Mouse (Mus musculus) lung, embryonic 15.5 days (tissue): Measurements from ENCODE around the gene Cdc37. TPM values are rescaled to one million over a fixed set of nuclear protein-coding genes. Genes with fewer than 3 reads are reported as not detected.

Experiments used
- ATAC-seq: fragments of 200-750 bp; cut with Nextera tagmentation; 2 replicates; pipeline ENCODE4 v1.8.0; 2017; ENCODE audit warnings: moderate number of reproducible peaks, borderline replicate concordance; ENCODE audit not compliant: low FRiP score, low TSS enrichment; ENCODE audit errors: extremely low read depth
- H3K27ac ChIP-seq: fragments of 300-500 bp; sonication (generic); 2 replicates; pipeline ENCODE4 v1.5.1; 2015; ENCODE audit warnings: moderate library complexity, mild to moderate bottlenecking, inconsistent platforms
- H3K27me3 ChIP-seq: fragments of 300-500 bp; sonication (generic); 2 replicates; pipeline ENCODE4 v1.6.1; 2015; ENCODE audit warnings: inconsistent platforms
- H3K36me3 ChIP-seq: fragments of 300-500 bp; sonication (generic); 2 replicates; pipeline ENCODE4 v1.6.1; 2015; ENCODE audit warnings: inconsistent platforms
- H3K4me1 ChIP-seq: fragments of 300-500 bp; sonication (generic); 2 replicates; pipeline ENCODE4 v1.6.1; 2015; ENCODE audit warnings: inconsistent platforms
- H3K4me2 ChIP-seq: fragments of 300-500 bp; sonication (generic); 2 replicates; pipeline ENCODE4 v1.6.1; 2015; ENCODE audit warnings: inconsistent platforms, mild to moderate bottlenecking, moderate library complexity
- H3K4me3 ChIP-seq: fragments of 300-500 bp; sonication (generic); 2 replicates; pipeline ENCODE4 v1.5.1; 2015; ENCODE audit warnings: mild to moderate bottlenecking, inconsistent platforms
- H3K9ac ChIP-seq: fragments of 300-500 bp; sonication (generic); 2 replicates; pipeline ENCODE4 v1.6.1; 2015; ENCODE audit warnings: inconsistent platforms
- H3K9me3 ChIP-seq: fragments of 300-500 bp; sonication (generic); 2 replicates; pipeline ENCODE4 v1.6.1; 2016; ENCODE audit warnings: inconsistent platforms
- WGBS: fragments of 180-500 bp; shearing (Covaris S2); methylation state at CpG from one replicate; pipeline ENCODE4 v1.1.7; 2015; 5-methylcytosine and 5-hydroxymethylcytosine counted together
- polyA plus RNA-seq: library from polyadenylated mRNA; unstranded; fragments of >200 nt; fragmentation: Nextera tagmentation; extraction: Ambion mirVana; gene quantifications from 2 replicates; pipeline ENCODE4 v1.2.1, GENCODE M21; 2015

Gene Cdc37
- polyA plus RNA-seq, 1 experiment from 2014 or later, result 319 TPM

- WGBS, result 81% methylated on average over 12 of the region's 12 CpGs
- H3K4me3 ChIP-seq, result no peak overlapping the region
- no peak for ATAC-seq
- no peak overlapping the region for H3K9ac ChIP-seq
- no peaks in the 10 kb centered on the region for H3K27me3 ChIP-seq
- H3K9me3 ChIP-seq, result no peaks in the 10 kb centered on the region
- peaks cover 14% of the 10 kb centered on the region for H3K4me1 ChIP-seq
- H3K27ac ChIP-seq, result no peak overlapping the region
- no peak overlapping the region for H3K4me2 ChIP-seq
- peaks cover 7% of the 10 kb centered on the region; the same call in 1 of the 2 replicates for H3K36me3 ChIP-seq
Observed at GRCm38 (mm10) chr9:21132102-21132775, 17.5 kb downstream of the Cdc37 start.

DNA sequence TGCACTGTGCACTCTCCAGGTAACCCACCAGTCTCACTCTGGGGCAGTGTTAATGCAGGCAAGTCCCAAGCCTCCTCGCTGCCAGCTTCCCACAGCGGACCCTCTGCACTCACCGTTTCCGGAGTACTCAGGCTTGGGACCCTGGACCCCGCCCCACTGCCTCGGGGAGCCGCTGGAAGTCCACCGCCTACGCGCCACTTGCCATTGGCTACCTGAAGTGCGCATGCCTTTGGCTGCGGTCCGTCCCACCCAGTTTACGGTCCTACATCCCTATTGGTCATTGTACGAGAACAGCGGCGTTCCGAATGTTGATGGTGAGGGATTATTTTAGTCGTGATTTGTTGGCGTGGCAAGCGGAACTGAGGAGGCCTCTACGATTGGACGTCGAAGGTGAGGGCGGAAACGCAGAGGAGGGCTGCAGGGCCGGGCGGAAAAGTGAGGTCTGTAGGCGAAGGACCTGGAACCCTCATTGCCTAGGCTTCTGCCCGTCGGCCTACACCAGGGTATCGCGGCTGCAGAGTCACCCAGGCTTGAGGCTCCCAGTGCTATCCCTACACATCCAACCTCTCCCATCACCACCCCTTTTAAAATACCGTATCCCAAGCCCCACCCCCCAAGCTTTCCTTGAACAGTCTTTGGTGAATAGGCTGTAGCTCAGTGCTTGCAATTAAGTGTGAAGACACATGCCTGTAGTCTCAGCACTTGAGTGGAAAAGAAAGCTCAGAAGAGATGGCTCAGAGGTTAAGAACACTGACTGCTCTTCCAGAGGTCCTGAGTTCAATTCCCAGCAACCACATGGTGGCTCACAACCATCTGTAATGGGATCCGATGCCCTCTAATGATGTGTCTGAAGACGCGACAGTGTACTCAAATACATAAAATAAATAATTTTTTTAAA, 18.5 kb downstream of the Cdc37 start, which contains the start of gene Tyk2:
Gene Tyk2, minus strand, starts transcription at position 185 of the 898 bp plus-strand sequence.
- H3K9me3 ChIP-seq, result no peaks in the 10 kb centered on the region
- H3K4me1 ChIP-seq, result peaks cover 14% of the 10 kb centered on the region
- peak within 1 kb of the TSS; percentile 53 for H3K27ac ChIP-seq
- 5% methylated on average over 37 of the region's 37 CpGs for WGBS
- peak; percentile 98 for ATAC-seq
- peaks cover 15% of the 10 kb centered on the region; the same call in 1 of the 2 replicates for H3K36me3 ChIP-seq
- H3K4me2 ChIP-seq, result peak within 1 kb of the TSS; percentile 64
- H3K27me3 ChIP-seq, result no peaks in the 10 kb centered on the region
- peak within 1 kb of the TSS; percentile 71 for H3K4me3 ChIP-seq
- peak within 1 kb of the TSS; percentile 58 for H3K9ac ChIP-seq

DNA sequence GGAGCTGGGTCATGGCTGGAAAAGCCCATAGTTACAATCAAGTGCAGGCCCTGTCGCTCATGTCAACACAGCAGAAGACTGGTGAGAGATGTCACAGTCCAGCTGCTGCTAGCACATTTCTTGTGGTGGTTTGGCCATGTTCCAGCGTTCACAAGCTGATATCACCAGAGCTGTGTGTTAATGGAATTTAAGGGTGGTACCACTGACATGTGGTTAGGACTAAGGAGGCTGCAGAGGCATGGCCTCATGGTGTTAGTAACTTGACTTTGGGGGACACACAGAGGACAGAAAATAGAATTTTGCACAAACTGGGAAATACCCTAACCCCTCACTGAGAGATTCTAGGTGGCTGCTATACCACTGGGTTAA, 23.5 kb downstream of the Cdc37 start:
- ATAC-seq, result no peak
- no peak overlapping the region for H3K9ac ChIP-seq
- H3K27ac ChIP-seq, result no peak overlapping the region
- no peaks in the 10 kb centered on the region for H3K9me3 ChIP-seq
- 44% methylated on average over 2 of the region's 2 CpGs for WGBS
- no peak overlapping the region for H3K4me3 ChIP-seq
- peaks cover 23% of the 10 kb centered on the region; the same call in 1 of the 2 replicates for H3K36me3 ChIP-seq
- H3K4me2 ChIP-seq, result no peak overlapping the region
- H3K4me1 ChIP-seq, result peaks cover 6% of the 10 kb centered on the region
- H3K27me3 ChIP-seq, result no peaks in the 10 kb centered on the region

DNA sequence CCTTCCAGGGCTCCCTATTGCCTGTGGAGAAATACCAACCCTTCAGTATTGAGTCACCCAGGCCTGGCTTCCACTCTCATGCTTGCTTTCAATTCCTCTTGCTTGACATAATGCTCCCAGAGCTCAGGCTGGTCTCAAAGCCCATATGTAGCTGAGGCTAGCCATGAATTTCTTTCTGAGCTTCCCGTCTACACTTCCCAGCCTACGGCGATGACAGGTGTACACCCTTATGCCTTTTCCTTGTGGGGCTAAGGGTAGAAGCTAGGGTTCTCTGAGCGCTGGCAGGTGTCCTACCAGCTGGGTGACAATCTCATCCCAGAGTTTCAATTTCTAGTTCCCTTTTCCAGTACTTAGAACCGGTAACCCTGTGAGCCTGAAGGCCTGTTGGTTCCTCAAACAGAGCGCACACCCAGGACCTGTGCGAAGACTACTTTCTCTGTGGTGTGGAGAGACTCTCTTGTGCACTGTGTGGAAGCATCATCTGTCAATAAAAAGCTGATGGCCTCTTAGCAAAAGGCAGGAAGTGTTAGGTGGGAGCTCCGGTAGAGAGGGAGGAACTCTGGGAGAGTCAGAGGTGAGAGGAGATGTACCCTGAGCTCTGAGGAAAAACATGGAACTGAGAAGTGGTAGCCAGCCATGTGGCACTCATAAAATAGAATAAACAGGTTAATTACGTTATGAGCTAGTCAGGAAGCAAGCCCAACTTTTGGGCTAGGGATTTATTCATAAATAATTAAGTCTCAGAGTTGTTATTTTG, 24.1 kb downstream of the Cdc37 start:
- Histone ChIP-seq H3K9ac (no peak overlapping the region), H3K9me3 (no peaks in the 10 kb centered on the region), H3K27ac (no peak overlapping the region), H3K4me2 (no peak overlapping the region), H3K4me1 (peaks cover 6% of the 10 kb centered on the region), H3K27me3 (no peaks in the 10 kb centered on the region), H3K36me3 (peaks cover 23% of the 10 kb centered on the region; the same call in 1 of the 2 replicates), H3K4me3 (no peak overlapping the region)
- WGBS, result 81% methylated on average over 9 of the region's 9 CpGs
- ATAC-seq, result no peak

DNA sequence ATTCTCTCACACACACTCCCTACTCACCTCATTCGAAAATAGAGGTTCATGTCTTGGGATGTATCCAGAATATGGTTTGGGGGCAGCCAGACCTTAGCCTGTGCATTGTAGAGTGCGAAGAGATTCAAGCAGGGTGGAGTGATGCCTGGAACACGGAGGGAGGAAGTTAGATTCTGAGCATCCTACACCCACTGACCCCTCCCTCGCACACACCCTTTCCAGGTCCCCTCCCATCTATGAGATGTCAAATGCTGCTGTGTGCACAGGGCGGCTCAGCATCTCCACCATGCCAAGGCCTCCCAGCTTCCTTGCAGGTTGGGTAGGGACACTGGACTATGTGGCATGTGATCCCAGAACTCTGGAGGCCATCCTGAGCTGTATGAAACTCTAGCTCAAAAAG, 24.9 kb downstream of the Cdc37 start:
- Histone ChIP-seq H3K4me3 (no peak overlapping the region), H3K36me3 (peaks cover 23% of the 10 kb centered on the region; the same call in 1 of the 2 replicates), H3K27me3 (no peaks in the 10 kb centered on the region), H3K9ac (no peak overlapping the region), H3K4me1 (no peaks in the 10 kb centered on the region), H3K27ac (no peak overlapping the region), H3K9me3 (no peaks in the 10 kb centered on the region), H3K4me2 (no peak overlapping the region)
- ATAC-seq, result no peak
- WGBS, result 80% methylated on average over 5 of the region's 5 CpGs

DNA sequence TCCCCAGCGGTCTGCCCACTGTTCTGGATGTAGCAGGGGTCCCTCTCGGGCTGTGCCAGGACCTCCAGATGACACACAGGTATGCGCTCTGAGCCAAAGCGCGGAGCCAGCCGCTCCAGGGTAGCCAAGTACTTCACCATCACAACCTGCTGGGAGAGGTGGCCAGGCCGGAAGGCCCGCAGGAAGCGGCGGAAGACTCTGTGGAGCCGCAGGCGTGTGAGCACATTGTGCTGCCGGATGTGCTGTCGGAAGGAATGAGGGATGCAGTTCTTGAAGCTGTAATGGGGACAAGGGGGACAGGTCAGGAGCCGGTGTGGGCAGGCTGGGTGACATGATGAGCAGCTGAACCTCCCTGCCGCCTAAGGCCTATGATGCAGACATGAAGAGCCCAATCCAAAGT, 28.3 kb downstream of the Cdc37 start:
- no peaks in the 10 kb centered on the region for H3K27me3 ChIP-seq
- H3K9me3 ChIP-seq, result no peaks in the 10 kb centered on the region
- no peak overlapping the region for H3K27ac ChIP-seq
- no peak overlapping the region for H3K9ac ChIP-seq
- H3K36me3 ChIP-seq, result peaks cover 10% of the 10 kb centered on the region; the same call in 1 of the 2 replicates
- no peak for ATAC-seq
- H3K4me1 ChIP-seq, result no peaks in the 10 kb centered on the region
- H3K4me2 ChIP-seq, result no peak overlapping the region
- H3K4me3 ChIP-seq, result no peak overlapping the region
- 79% methylated on average over 16 of the region's 16 CpGs for WGBS

GRCm38 (mm10) chr9:21117073-21117472, 32.7 kb downstream of the Cdc37 start:
- H3K27ac ChIP-seq, result no peak overlapping the region
- no peaks in the 10 kb centered on the region for H3K36me3 ChIP-seq
- H3K9ac ChIP-seq, result no peak overlapping the region
- ATAC-seq, result no peak
- WGBS, result 56% methylated on average over 6 of the region's 6 CpGs
- no peaks in the 10 kb centered on the region for H3K9me3 ChIP-seq
- no peaks in the 10 kb centered on the region for H3K27me3 ChIP-seq
- H3K4me2 ChIP-seq, result no peak overlapping the region
- no peaks in the 10 kb centered on the region for H3K4me1 ChIP-seq
- no peak overlapping the region for H3K4me3 ChIP-seq

DNA sequence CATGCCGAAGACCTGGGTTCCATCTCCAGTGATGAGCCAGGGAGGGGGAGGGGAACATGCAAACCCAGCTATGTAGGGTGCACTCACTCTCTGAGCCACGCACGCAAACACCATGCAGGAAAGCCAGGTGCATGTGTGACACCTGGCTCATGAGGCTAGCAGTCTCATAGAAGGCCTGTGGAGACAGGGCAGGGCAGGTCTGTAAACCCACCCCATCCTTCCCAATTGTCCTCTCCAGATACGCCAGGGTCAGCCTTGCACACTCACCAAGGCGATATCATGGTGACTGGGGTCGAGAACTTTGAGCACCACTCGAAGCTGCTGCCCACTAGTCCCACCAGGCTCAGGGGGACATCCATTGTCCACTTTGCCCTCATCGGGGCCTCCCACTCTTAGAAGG, 34.7 kb downstream of the Cdc37 start:
- Histone ChIP-seq H3K4me3 (no peak overlapping the region), H3K4me2 (no peak overlapping the region), H3K9me3 (no peaks in the 10 kb centered on the region), H3K36me3 (no peaks in the 10 kb centered on the region), H3K9ac (no peak overlapping the region), H3K27me3 (no peaks in the 10 kb centered on the region), H3K27ac (no peak overlapping the region), H3K4me1 (no peaks in the 10 kb centered on the region)
- ATAC-seq, result no peak
- 82% methylated on average over 8 of the region's 8 CpGs for WGBS

GRCm38 (mm10) chr9:21114190-21114589, 35.6 kb downstream of the Cdc37 start:
- Histone ChIP-seq H3K4me3 (no peak overlapping the region), H3K27ac (no peak overlapping the region), H3K4me1 (no peaks in the 10 kb centered on the region), H3K27me3 (no peaks in the 10 kb centered on the region), H3K36me3 (no peaks in the 10 kb centered on the region), H3K9me3 (no peaks in the 10 kb centered on the region), H3K9ac (no peak overlapping the region), H3K4me2 (no peak overlapping the region)
- 76% methylated on average over 7 of the region's 7 CpGs for WGBS
- no peak for ATAC-seq

- no peaks in the 10 kb centered on the region for H3K36me3 ChIP-seq
- ATAC-seq, result no peak
- no peaks in the 10 kb centered on the region for H3K4me1 ChIP-seq
- H3K4me3 ChIP-seq, result no peak overlapping the region
- no peaks in the 10 kb centered on the region for H3K27me3 ChIP-seq
- H3K9ac ChIP-seq, result no peak overlapping the region
- WGBS, result 81% methylated on average over 6 of the region's 6 CpGs
- no peaks in the 10 kb centered on the region for H3K9me3 ChIP-seq
- H3K4me2 ChIP-seq, result no peak overlapping the region
- H3K27ac ChIP-seq, result no peak overlapping the region
Observed at GRCm38 (mm10) chr9:21113751-21114150, 36.0 kb downstream of the Cdc37 start.

DNA sequence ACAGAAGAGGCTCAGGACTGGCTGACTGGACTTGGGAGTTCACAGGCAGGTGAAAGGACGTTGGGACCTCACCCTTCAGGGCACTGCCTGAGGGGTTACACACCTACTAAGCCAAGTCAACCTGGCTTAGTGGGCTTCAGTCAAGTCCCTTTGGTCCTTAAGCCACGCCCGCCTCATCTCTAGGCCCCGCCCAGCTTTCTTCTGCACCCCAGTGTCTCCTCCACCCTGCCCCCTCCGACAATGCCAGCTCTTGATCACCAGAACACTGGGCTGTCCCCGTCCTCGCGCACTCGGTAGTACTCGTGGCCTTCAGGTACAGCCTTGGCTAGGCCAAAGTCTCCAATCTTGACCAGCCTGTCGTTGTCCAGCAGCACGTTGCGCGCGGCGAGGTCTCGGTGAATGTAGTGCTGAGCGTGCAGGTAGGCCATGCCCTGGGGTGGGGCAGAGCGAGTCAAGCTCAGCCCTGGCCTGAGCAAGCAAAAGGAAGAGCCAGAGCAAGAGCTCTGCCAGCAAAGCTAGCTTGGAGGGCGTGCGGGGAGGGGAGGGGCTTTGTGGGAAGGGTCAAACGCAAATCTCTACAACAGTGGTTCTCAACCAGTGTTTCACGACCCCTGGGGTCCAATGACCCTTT, 42.1 kb downstream of the Cdc37 start:
- Histone ChIP-seq H3K36me3 (no peaks in the 10 kb centered on the region; the same call in 1 of the 2 replicates), H3K4me3 (no peak overlapping the region), H3K27ac (no peak overlapping the region), H3K27me3 (no peaks in the 10 kb centered on the region), H3K9me3 (no peaks in the 10 kb centered on the region), H3K9ac (no peak overlapping the region), H3K4me2 (no peak overlapping the region), H3K4me1 (peaks cover 4% of the 10 kb centered on the region; the same call in 1 of the 2 replicates)
- no peak for ATAC-seq
- WGBS, result 48% methylated on average over 23 of the region's 23 CpGs
